Mouse (Mus musculus) heart, postnatal 0 days (tissue): Measurements from ENCODE around the gene Ppm1g.

ENCODE experiments used
- CTCF ChIP-seq: IDR thresholded peaks from 2 replicates; pipeline ENCODE4 v1.5.1; 2016; ENCODE audit warnings: antibody characterized with exemption, control low read depth, low read depth
- EP300 ChIP-seq: IDR thresholded peaks from 2 replicates; pipeline ENCODE4 v1.6.1; 2016; ENCODE audit warnings: antibody characterized with exemption, low read depth

DNA sequence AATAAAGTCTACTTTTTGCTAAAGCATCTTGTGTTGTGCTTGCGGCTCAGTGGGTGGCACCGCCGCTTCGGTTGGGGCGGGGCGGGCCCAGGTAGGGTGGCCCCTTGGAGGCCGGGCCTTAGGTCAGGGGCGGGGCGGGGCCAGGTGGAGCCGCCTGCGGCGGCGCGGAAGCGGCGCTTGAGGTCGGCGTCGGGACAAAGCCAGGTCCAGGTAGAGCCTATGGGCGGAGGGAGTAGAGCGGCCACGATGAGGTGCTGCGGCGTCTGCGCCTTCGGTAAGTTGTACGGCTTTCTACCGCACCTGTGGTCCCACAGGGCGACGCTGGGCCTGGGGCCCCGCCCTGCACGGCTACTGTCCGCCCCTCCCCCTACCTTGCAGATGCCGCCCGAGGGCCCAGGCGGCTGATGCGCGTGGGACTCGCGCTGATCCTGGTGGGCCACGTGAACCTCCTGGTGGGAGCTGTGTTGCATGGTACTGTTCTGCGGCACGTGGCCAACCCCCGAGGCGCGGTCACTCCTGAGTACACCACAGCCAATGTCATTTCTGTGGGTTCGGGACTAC lies 31.1 kb upstream of the Ppm1g start, which contains the start of gene Krtcap3:
- no peak for TF ChIP-seq CTCF
- TF ChIP-seq EP300, result no peak
